Mouse (Mus musculus): ENCODE results near the gene Apbb2. TPM values are rescaled to one million over a fixed set of nuclear protein-coding genes. Genes with fewer than 3 reads are reported as not detected.
A peak's percentile ranks its signal among the peaks of the same experiment; 100 is the strongest.

The Apbb2 gene
- total RNA-seq, 2 experiments from 2014 or later = 54.5 to 58.6 TPM

DNA sequence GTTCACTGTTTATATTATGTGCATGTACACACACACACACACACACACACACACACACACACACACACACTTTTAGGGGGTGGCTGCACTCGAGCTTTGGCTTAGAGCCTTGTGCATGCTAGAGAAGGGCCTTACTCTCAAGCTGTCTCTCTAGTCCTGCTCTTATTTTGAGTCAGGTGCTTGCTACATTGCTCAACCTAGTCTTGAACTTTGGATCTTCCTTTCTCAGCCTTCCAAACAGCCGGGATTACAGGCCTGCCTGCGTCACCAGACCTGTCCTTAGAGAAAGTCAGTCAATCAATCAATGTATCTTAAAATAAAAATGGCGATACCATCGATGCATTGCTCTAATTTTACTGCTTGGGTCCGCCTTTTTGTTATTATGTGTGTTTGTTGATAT lies 287.8 kb downstream of the Apbb2 start:
- TF ChIP-seq CTCF (conservative IDR thresholded peaks at IDR 0.05) = no peak
- no peak overlapping the region for H3K27ac ChIP-seq
- no peak for DNase-seq (ENCODE audit: low spot score in 2 of 2)
- H3K4me3 ChIP-seq = no peak overlapping the region

DNA sequence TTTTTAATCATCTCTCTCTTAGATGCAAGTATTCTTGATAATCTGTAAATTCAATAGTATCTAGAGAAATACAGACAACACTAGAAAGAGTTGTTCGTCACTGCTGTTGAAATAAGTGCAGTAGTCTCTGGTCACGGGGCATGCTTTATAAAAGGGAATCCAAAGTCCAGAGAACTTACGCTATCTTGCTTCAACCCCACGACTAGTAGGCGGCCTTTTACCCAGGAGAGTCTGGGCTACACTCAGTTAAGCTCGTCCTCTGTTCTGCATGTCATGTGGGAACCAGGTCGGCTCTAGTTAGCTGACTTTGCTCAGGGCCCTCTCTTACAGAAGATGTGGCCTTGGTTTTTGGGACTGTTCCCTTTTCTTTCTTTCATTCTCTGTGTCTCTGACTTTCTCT lies 289.8 kb downstream of the Apbb2 start:
- DNase-seq (ENCODE audit: low spot score in 2 of 2) = no peak
- TF ChIP-seq CTCF (conservative IDR thresholded peaks at IDR 0.05) = no peak
- H3K27ac ChIP-seq = peak overlapping the region; percentile 15; the same call in 1 of the 2 replicates
- H3K4me3 ChIP-seq = peak overlapping the region; percentile 42; the same call in 1 of the 2 replicates

DNA sequence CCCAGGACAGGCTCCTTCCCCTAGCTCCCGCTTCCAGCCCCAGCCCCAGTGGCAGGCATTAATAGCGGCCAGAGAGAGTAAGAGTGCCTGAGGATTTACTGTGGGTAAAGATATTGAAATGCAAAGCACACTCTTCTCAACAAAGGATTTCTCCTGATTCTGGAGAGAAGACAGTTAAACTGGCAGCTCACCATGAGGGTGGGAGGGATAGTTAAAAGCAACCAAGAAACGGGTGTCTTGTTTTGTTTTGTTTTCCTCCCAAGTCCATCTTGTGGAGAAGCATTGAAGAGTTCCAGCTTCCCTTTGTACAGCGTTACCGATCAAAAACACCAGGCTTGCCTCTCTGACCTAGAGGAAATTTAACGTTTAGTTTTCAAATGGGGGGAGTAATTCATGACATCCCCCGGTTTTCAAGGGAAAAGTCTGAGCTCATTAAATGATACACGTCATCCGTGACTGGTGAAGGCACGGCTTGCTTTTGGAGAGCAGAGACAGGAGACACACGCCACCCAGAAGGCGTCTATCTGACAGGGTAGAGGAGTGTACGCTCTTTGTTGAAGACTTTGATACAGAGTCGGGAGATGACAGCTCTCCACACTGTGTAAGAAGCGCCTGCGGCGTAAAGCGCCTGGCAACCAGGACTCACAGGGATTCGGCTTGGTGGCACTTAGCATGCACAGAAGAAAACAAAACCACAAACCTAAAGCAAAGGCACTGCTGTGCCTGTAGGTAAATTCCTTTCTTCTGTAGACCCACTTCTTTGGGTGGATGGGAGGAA lies 290.4 kb downstream of the Apbb2 start:
- no peak for TF ChIP-seq CTCF (conservative IDR thresholded peaks at IDR 0.05)
- Histone ChIP-seq H3K4me3 (peak overlapping the region; percentile 42), H3K27ac (peak overlapping the region; percentile 15; the same call in 1 of the 2 replicates)
- no peak for DNase-seq (ENCODE audit: low spot score in 2 of 2)

DNA sequence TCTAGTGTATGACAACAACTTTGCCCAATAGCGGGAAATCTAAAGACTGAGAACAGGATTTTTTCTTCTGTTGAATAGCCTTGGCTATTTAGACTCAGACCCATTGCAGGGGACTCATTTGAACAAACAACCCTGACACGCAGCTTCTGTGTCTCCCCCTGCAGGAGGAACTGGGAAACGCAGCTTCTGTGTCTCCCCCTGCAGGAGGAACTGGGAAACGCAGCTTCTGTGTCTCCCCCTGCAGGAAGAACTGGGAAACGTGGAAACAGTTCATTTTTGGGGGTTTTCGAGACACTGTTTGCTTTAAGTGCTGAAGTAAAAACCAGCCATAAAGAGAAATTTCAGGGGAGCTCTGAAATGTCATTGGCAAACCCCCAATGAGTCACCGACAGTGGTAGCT lies 292.2 kb downstream of the Apbb2 start:
- DNase-seq (ENCODE audit: low spot score in 2 of 2) = peak in 1 of 2 experiments; percentile 39
- no peak overlapping the region for H3K4me3 ChIP-seq
- peak; percentile 97 for TF ChIP-seq CTCF (conservative IDR thresholded peaks at IDR 0.05)
- H3K27ac ChIP-seq = no peak overlapping the region

DNA sequence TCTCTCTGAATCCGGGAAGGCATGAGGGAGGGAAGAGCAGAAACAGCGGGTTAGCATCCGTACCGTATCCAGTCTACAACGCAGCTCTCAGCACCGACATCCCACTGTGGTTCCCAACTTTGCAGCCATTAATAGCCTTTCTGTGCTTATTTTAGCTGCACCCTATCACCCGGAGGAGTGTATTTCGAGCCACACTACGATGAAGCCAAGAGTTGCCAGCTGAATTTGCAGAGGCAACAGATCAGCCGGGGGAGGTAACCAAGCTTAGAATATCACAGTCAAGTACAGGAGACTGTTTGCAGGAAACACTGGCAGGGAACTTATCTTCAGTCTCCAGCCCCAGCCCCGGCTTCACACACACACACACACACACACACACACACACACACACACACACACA lies 295.0 kb downstream of the Apbb2 start:
- TF ChIP-seq CTCF (conservative IDR thresholded peaks at IDR 0.05) = no peak
- Histone ChIP-seq H3K4me3 (no peak overlapping the region), H3K27ac (no peak overlapping the region; the same call in 1 of the 2 replicates)
- peak; percentile 67 to 78 for DNase-seq (ENCODE audit: low spot score in 2 of 2)

DNA sequence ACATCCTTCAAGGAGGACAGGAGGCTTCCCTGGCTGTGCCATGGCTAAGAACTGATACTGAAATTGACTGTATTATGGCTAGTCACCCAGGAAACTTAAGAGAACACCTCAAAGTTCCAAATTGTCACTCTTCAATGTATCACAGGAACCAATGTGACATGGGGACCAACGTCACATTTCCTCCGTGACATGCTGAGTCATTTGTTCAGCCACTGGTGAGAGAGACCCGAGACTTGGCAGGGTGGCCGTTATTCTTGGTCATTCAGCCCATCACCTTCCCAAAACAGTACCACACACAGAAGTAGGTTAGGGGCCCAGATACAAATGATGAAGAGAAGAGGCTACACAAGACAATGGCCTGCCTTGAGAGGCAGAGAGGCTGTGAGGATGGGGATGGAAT lies 295.5 kb downstream of the Apbb2 start:
- TF ChIP-seq CTCF (conservative IDR thresholded peaks at IDR 0.05) = no peak
- DNase-seq (ENCODE audit: low spot score in 2 of 2) = no peak
- Histone ChIP-seq H3K27ac (no peak overlapping the region; the same call in 1 of the 2 replicates), H3K4me3 (no peak overlapping the region)

DNA sequence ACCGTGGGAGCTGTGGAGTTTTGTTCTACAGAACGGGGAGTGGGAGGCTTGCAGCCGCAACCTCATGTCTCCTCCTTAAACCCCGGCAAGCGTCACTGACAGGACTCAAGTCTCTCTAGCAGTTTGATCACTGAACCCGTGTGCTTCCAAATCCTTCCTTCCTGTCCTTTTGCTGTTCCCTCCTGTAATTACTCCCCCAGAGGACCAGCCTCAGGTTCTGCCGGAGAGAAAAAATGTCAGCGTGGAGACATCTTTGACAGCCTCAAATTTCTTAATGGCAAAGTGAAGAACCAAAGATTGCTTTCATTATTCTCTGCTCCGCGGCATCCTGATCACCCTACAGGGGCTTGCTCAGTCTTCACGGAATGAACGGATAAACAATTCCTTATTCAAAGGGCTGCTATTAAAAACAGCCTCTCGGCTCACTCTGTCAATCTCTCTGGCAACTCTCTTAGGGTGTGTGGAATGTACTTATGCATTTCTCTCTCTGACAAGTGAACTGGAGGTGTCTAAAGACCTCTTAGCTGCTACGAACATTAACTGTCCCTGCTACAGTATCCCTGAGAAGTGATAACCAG lies 298.7 kb downstream of the Apbb2 start:
- no peak for TF ChIP-seq CTCF (conservative IDR thresholded peaks at IDR 0.05)

DNA sequence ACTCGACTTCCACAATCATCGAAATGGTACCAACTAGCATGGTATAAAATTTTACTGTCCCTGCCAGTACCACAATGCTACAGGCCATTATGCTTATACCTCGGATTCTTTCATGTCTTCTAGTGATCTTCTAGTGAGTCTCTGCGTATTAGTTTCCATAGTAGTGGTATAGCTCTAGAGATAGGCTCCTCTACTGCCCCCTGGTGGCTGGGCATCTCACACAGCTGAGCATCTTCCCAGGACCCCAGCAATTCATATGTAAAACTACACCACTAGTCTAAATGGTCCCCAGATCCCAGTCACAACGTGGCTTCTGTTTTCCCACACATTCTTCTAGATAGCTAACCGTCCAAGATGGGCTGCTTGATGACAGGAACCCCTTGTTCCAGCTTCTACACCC lies 299.2 kb downstream of the Apbb2 start:
- 0 out of 2 replicates have a peak overlapping the region, but pooled peaks have one; percentile 29 for H3K27ac ChIP-seq

More for the DNA sequence above, 298.7 kb downstream of the Apbb2 start:
- Histone ChIP-seq H3K27ac (0 out of 2 replicates have a peak overlapping the region, but pooled peaks have one; percentile 29), H3K4me3 (no peak overlapping the region)
- DNase-seq (ENCODE audit: low spot score in 2 of 2) = no peak

DNA sequence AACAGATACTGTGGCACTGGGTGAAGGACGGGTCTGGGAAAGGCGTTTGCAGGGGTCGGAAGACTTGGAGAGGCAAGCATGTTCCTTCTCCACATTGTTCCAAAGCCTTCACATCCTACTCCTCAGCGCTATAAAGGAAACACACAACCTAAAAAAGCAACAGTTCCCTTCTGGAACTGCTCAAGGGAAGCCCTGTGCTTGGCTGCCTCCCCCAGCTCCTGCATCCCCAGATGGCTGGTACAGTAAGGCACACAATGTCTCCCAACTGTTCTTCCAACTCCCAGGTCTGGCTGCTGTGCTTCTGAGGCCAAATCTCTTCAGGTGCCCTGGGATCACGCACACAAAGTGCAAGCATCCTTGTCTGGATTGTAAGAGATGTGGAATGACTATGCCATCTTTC lies 302.8 kb downstream of the Apbb2 start:
- no peak for TF ChIP-seq CTCF (conservative IDR thresholded peaks at IDR 0.05)
- peak; percentile 33 to 46 for DNase-seq (ENCODE audit: low spot score in 2 of 2)
- Histone ChIP-seq H3K4me3 (no peak overlapping the region), H3K27ac (peak overlapping the region; percentile 61; the same call in 1 of the 2 replicates)

More for the DNA sequence above, 299.2 kb downstream of the Apbb2 start:
- no peak overlapping the region for H3K4me3 ChIP-seq
- peak; percentile 35 to 76 for DNase-seq (ENCODE audit: low spot score in 2 of 2)
- TF ChIP-seq CTCF (conservative IDR thresholded peaks at IDR 0.05) = peak; percentile 83

DNA sequence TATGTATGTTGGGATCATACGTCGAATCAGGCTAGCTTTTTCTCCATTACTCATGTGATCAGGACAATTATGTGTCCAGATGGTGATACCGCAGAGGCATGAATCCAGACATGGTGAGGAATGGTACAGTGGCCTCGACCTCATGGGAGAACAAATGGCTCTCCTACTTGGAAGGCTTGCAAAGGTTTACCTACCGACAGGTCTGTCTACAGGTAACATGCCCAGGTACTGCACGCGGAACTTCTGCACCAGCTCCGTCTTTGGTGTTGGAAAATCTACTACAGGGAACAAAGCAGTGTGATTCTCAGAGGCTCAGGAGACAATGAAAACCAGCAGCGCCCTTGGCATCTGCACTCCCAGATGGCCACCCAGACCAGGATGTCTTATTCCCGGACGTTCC lies 307.8 kb downstream of the Apbb2 start:
- H3K4me3 ChIP-seq = no peak overlapping the region
- peak overlapping the region; percentile 54 for H3K27ac ChIP-seq
- no peak for TF ChIP-seq CTCF (conservative IDR thresholded peaks at IDR 0.05)
- no peak for DNase-seq (ENCODE audit: low spot score in 2 of 2)

DNA sequence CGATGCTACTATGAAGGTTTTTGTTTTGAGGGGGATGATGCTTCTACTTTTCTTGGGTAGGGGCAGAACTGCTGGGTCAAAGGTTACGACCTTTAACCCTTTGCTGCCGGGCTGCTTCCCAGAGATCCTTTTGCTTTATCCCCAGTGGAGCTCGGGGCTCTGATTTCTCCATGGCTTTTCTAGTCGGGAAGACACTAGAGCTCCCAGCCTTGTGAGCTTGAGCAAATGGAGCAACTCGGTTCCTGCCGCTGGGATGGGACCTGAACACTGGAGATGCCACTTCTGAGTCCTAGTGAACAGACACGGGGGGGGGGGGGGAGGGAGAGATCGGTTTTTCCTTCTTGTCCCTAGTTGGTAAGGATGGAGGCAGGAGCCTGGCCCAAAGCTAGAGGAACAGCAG lies 308.3 kb downstream of the Apbb2 start:
- no peak for DNase-seq (ENCODE audit: low spot score in 2 of 2)
- no peak overlapping the region for H3K27ac ChIP-seq
- TF ChIP-seq CTCF (conservative IDR thresholded peaks at IDR 0.05) = no peak
- H3K4me3 ChIP-seq = no peak overlapping the region

DNA sequence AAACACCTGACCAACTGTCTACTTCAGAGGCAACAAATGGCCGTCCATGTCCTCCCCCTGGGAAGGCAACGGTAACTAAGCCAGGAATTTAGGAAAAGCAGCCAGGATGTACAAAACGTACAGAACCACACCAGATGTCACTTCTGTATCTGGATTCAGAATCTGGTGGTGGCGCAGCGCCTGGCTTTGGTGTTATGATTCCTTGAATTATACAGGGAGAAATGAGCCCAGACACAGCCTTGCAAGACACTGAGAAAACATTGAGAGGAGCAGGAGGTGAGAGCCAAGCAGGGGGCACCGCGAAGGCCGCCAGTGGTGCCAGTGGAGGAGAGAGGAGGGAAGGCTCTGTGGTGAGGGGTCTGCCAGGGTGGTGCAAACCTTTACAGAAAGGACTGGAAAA lies 313.1 kb downstream of the Apbb2 start:
- peak overlapping the region; percentile 88 for H3K27ac ChIP-seq
- DNase-seq (ENCODE audit: low spot score in 2 of 2) = peak; percentile 58 to 60
- TF ChIP-seq CTCF (conservative IDR thresholded peaks at IDR 0.05) = no peak

DNA sequence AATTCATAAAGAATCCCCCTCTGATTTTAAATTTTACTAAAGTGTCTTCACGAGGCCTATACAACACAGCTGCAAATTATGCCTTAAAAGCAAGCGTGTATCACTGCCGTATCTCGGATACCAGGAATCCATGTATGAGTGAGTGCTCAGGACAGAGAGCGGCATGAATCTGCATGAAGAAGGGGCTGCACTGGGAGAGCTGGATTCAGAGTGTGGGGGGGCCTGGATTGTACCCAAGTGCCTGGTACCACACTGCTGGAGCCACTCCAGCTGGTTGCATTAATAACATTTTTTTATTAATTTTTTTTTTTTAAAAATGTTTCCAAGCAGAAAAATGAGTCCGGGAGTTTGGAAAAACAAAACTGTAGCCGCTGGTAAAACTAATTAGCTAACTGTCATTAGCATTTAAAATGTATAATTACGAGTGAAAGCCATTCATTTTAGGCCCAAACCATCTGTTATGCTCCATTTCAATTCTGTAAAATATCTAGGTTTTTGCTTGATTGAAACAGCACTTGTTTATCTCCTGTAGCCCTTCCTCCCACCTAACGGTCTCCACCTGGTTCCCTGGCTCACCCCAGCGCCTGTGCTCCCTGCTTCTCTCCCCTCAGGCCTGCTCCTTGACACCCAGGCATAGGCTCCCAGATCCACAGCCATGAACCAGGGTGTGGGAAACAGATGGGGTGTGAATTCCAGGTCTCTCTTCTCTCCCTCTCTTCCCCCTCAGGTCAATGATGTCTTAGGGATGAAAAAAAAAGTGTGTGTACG lies 314.1 kb downstream of the Apbb2 start:
- no peak for TF ChIP-seq CTCF (conservative IDR thresholded peaks at IDR 0.05)
- DNase-seq (ENCODE audit: low spot score in 2 of 2) = no peak
- Histone ChIP-seq H3K27ac (peak overlapping the region; percentile 88), H3K4me3 (no peak overlapping the region)

More for the DNA sequence above, 313.1 kb downstream of the Apbb2 start:
- no peak overlapping the region for H3K4me3 ChIP-seq

Data from layer of hippocampus, adult 2 months (tissue).